Mouse (Mus musculus) splenic B cell, adult 2 months (primary cell): ENCODE results near the gene Ppp2ca.
"Not testable (repeated sequence)": the region's sequence is repeated elsewhere in the genome, so short reads cannot be mapped to it uniquely, and the experiment has no call there.

Source experiments
- DNase-seq: peaks from one replicate; pipeline ENCODE4 v3.0.0-alpha.2; 2011; ENCODE audit warnings: low read depth, low spot score
- H3K27me3 ChIP-seq: 2 replicates; pipeline ENCODE4 v1.6.1; 2012; ENCODE audit warnings: mild to moderate bottlenecking, low read length, moderate library complexity, mixed read lengths; ENCODE audit not compliant: control insufficient read depth, poor library complexity, insufficient read depth, severe bottlenecking
- H3K36me3 ChIP-seq: 2 replicates; pipeline ENCODE4 v1.6.1; 2012; ENCODE audit warnings: mild to moderate bottlenecking, low read length, moderate library complexity, mixed read lengths; ENCODE audit not compliant: control insufficient read depth, poor library complexity, insufficient read depth, severe bottlenecking

Ppp2ca gene

GRCm38 (mm10) chr11:52143675-52144074 lies 45.2 kb downstream of the Ppp2ca start:
- not testable (repeated sequence) for DNase-seq, H3K27me3 ChIP-seq, H3K36me3 ChIP-seq

GRCm38 (mm10) chr11:52145428-52145827 lies 46.9 kb downstream of the Ppp2ca start, which contains the start of gene Olfr1373:
Olfr1373 (minus strand) TSS chr11:52145528.
- H3K27me3 ChIP-seq, DNase-seq: not testable (repeated sequence)

GRCm38 (mm10) chr11:52163926-52164325 lies 65.4 kb downstream of the Ppp2ca start:
- no peaks in the 10 kb centered on the region for H3K36me3 ChIP-seq
- H3K27me3 ChIP-seq: no peaks in the 10 kb centered on the region
- DNase-seq: no peak

More at GRCm38 (mm10) chr11:52145428-52145827, 46.9 kb downstream of the Ppp2ca start, which contains the start of gene Olfr1373:
- H3K36me3 ChIP-seq: not testable (repeated sequence)

- no peaks in the 10 kb centered on the region for H3K27me3 ChIP-seq
- H3K36me3 ChIP-seq: no peaks in the 10 kb centered on the region
- peak; percentile 18 for DNase-seq
Measured at GRCm38 (mm10) chr11:52167126-52167525, 68.6 kb downstream of the Ppp2ca start.

GRCm38 (mm10) chr11:52167901-52168302 lies 69.4 kb downstream of the Ppp2ca start:
- H3K36me3 ChIP-seq, DNase-seq, H3K27me3 ChIP-seq: not testable (repeated sequence)

GRCm38 (mm10) chr11:52168461-52168860 lies 70.0 kb downstream of the Ppp2ca start:
- no peaks in the 10 kb centered on the region for H3K36me3 ChIP-seq
- H3K27me3 ChIP-seq: no peaks in the 10 kb centered on the region
- no peak for DNase-seq
